Mouse (Mus musculus): ENCODE data around the gene Arrdc1. TPM values are rescaled to one million over a fixed set of nuclear protein-coding genes. Genes with fewer than 3 reads are reported as not detected.
"Not testable (repeated sequence)": the region's sequence is repeated elsewhere in the genome, so short reads cannot be mapped to it uniquely, and the experiment has no call there.

Arrdc1 gene
- polyA plus RNA-seq, 1 experiment from 2014 or later = 16.1 TPM

DNA sequence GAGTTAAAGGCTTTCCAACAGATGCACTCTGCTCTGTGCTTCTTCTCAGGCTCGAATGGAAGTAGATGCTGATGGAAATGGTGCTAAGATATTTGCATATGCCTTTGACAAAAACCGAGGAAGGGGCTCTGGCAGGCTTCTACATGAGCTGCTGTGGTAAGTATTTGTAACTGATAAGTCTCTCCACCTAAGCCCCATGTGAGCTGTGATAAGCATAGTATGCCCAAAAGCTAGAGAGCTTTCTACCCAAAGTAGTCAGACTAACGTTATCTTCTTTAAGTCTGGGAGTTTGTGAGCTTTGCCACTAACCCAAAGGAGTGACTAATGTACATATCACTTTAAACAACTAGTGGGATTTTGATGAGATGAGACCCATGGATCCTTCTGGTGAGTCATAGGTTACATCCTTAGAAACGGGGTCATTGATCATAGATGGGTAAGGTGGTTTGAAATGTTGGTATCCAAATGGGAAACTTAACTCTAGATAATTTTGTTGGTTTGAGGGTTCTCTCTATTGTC is 17.5 kb upstream of the Arrdc1 start:
- H3K9ac ChIP-seq (ENCODE audit: low read depth, low read length) = peak overlapping the region; percentile 22; the same call in 1 of the 2 replicates
- no peaks in the 10 kb centered on the region for H3K9me3 ChIP-seq (replicated peaks; ENCODE audit: control insufficient read depth, low read length)
- peaks cover 23% of the 10 kb centered on the region for H3K36me3 ChIP-seq (ENCODE audit: control insufficient read depth, insufficient read depth)
- WGBS (ENCODE audit: insufficient replicate concordance) = 29% methylated on average over 4 of the region's 4 CpGs
- H3K27me3 ChIP-seq (ENCODE audit: control insufficient read depth, insufficient read depth, low read depth, low read length) = no peaks in the 10 kb centered on the region
- H3K4me3 ChIP-seq (ENCODE audit: low read depth, low read length) = no peak overlapping the region; the same call in 1 of the 2 replicates
- peak overlapping the region; percentile 30 for H3K4me2 ChIP-seq (ENCODE audit: low read depth, low read length)
- no peak for ATAC-seq (ENCODE audit: low read depth)
- peaks cover 34% of the 10 kb centered on the region for H3K4me1 ChIP-seq (ENCODE audit: control insufficient read depth, low read depth, low read length)
- peak overlapping the region; percentile 74 for H3K27ac ChIP-seq (ENCODE audit: low read length)

DNA sequence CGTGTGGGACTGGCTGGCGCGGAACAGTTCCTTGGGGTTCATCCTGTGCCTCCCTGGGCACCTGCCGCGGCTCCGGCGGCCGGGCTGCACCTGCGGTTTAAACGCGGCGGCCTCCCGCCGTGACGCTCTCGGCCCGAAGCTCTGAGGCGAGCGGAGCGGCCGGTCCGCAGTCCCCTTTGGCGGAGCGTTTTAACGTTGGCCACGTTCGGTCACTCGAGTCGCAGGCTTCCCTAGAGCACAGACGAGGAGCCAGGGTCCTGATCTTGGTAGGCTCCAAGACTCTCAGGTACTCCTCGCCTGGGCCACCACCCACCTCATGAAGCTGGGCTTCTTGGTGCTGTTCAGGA is 15.1 kb upstream of the Arrdc1 start:
- ATAC-seq (ENCODE audit: low read depth) = no peak; the same call in 1 of the 2 replicates
- under 1% methylated on average over 31 of the region's 31 CpGs for WGBS (ENCODE audit: insufficient replicate concordance)
- Histone ChIP-seq H3K4me2 (ENCODE audit: low read depth, low read length) (peak overlapping the region; percentile 99), H3K9me3 (replicated peaks; ENCODE audit: control insufficient read depth, low read length) (no peaks in the 10 kb centered on the region), H3K4me1 (ENCODE audit: control insufficient read depth, low read depth, low read length) (peaks cover 34% of the 10 kb centered on the region), H3K27ac (ENCODE audit: low read length) (peak overlapping the region; percentile 79), H3K9ac (ENCODE audit: low read depth, low read length) (peak overlapping the region; percentile 89), H3K36me3 (ENCODE audit: control insufficient read depth, insufficient read depth) (peaks cover 18% of the 10 kb centered on the region), H3K4me3 (ENCODE audit: low read depth, low read length) (peak overlapping the region; percentile 91), H3K27me3 (ENCODE audit: control insufficient read depth, insufficient read depth, low read depth, low read length) (no peaks in the 10 kb centered on the region)

DNA sequence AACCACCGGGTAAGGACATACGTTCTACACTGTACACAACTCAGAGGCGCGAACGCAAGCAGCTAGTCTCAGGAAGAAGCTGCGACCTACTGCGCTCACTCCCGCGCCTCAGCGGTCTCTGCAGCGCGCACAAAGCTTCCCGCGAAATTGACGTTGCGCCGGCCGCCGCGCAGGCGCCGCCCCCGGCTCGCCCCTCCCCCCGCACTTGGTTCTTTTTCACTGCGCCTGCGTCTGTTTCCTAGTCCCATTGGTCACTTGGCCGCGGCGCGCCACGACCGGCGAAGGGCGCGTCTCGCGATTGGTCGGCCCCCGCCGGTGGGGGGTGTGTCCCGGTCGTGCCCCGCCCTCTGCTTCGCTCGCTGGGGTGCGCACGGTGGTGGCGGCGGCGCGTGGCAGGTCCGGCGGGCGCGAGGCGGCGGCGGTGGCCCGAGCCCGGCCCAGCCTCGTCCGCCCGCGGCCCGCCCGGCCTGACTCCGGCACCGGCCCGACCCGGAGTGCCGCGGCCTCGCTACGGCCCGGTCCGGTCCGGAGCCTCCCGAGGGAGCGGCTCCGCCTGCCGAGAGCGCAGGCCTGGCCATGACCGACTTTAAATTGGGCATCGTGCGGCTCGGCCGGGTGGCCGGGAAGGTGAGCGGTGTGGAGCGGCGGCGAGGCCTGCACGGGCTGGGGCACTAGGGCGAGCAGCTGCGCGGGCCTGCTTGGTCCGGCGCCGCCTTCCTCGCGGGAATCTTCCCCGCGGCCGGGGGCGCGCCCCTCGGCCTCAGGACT is 14.6 kb upstream of the Arrdc1 start, which contains the start of gene Zmynd19:
Gene Zmynd19 (plus strand): TSS at position 372 of the 768 bp plus-strand sequence.
- under 1% methylated on average over 95 of the region's 108 CpGs for WGBS (ENCODE audit: insufficient replicate concordance)

DNA sequence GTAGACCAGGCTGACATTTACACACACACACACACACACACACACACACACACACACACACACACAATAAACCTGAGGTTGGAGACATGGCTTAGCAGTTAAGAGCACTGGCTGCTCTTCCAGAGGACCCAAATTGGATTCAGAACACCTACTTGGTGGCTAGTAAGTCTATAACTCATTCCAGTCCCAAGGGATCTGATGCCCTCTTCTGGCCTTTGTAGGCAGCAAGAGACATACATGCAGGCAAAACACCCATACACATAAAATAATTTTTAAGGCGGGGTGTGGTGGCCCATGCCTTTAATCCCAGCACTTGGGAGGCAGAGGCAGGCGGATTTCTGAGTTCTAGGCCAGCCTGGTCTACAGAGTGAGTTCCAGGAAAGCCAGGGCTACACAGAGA is 9.3 kb upstream of the Arrdc1 start:
- H3K27ac ChIP-seq (ENCODE audit: low read length); H3K4me3 ChIP-seq (ENCODE audit: low read depth, low read length); H3K36me3 ChIP-seq (ENCODE audit: control insufficient read depth, insufficient read depth); H3K4me1 ChIP-seq (ENCODE audit: control insufficient read depth, low read depth, low read length); H3K9ac ChIP-seq (ENCODE audit: low read depth, low read length); H3K4me2 ChIP-seq (ENCODE audit: low read depth, low read length); H3K9me3 ChIP-seq (replicated peaks; ENCODE audit: control insufficient read depth, low read length); H3K27me3 ChIP-seq (ENCODE audit: control insufficient read depth, insufficient read depth, low read depth, low read length); ATAC-seq (ENCODE audit: low read depth): not testable (repeated sequence)
- WGBS (ENCODE audit: insufficient replicate concordance) = 23% methylated on average over 2 of the region's 2 CpGs

More for the DNA sequence above, 14.6 kb upstream of the Arrdc1 start, which contains the start of gene Zmynd19:
- Histone ChIP-seq H3K36me3 (ENCODE audit: control insufficient read depth, insufficient read depth) (peaks cover 13% of the 10 kb centered on the region), H3K27me3 (ENCODE audit: control insufficient read depth, insufficient read depth, low read depth, low read length) (no peaks in the 10 kb centered on the region), H3K9me3 (replicated peaks; ENCODE audit: control insufficient read depth, low read length) (no peaks in the 10 kb centered on the region), H3K4me1 (ENCODE audit: control insufficient read depth, low read depth, low read length) (peaks cover 34% of the 10 kb centered on the region), H3K27ac (ENCODE audit: low read length) (peak within 1 kb of the TSS; percentile 79), H3K4me3 (ENCODE audit: low read depth, low read length) (peak within 1 kb of the TSS; percentile 91), H3K4me2 (ENCODE audit: low read depth, low read length) (peak within 1 kb of the TSS; percentile 99), H3K9ac (ENCODE audit: low read depth, low read length) (peak within 1 kb of the TSS; percentile 89)
- peak; percentile 99 for ATAC-seq (ENCODE audit: low read depth)

DNA sequence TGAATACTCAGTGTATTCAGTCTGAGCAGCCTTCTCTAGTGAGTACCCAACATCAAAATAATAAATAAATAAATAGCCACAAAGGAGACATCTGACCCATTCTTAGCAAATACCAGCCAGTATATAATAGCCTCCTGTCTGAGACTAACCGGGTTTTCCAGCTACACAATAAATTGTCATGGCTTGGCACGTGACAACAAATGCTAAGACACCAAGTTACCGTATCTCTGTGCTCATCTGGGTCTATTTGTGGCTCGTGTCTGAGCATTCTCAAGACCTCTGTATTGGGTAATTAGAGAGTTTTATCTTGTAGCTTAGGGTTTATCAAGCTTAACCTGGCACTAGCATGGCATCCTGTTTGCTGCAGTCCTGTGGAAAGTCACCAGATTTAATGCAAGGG is 7.0 kb upstream of the Arrdc1 start:
- no peak overlapping the region for H3K4me2 ChIP-seq (ENCODE audit: low read depth, low read length)

DNA sequence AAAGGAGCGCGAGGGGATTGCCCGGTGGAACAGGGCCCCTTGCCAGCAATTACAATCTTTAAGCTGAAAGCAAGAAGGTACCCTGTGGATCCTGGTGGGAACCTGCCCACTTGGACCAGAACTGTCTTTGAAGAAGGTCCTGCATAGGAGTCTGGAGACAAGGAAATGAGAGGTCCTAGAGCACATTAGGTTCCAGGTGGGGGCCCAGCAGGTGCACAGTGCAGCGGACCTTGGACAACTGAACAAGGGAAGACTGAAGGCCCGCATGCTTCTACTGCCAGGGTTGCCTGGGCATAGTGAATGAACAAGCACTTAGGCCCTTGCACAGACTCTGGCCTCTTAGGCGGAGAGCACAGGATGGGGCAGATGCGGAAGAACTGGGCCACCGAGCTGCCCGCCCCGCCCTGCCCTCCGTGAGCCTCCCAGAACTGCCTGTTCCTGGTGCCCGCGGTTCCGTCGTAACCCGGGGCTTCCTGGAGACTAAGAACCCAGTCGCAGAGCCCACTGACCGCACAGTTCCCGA is 550 bp downstream of the Arrdc1 start:
- WGBS (ENCODE audit: insufficient replicate concordance) = 4% methylated on average over 19 of the region's 19 CpGs
- Histone ChIP-seq H3K4me2 (ENCODE audit: low read depth, low read length) (peak overlapping the region; percentile 98), H3K9me3 (replicated peaks; ENCODE audit: control insufficient read depth, low read length) (no peaks in the 10 kb centered on the region), H3K27ac (ENCODE audit: low read length) (peak overlapping the region; percentile 89), H3K36me3 (ENCODE audit: control insufficient read depth, insufficient read depth) (no peaks in the 10 kb centered on the region), H3K9ac (ENCODE audit: low read depth, low read length) (peak overlapping the region; percentile 86), H3K27me3 (ENCODE audit: control insufficient read depth, insufficient read depth, low read depth, low read length) (peaks cover 2% of the 10 kb centered on the region), H3K4me3 (ENCODE audit: low read depth, low read length) (peak overlapping the region; percentile 82), H3K4me1 (ENCODE audit: control insufficient read depth, low read depth, low read length) (peaks cover 17% of the 10 kb centered on the region)
- peak; percentile 63 for ATAC-seq (ENCODE audit: low read depth)

More for the DNA sequence above, 7.0 kb upstream of the Arrdc1 start:
- Histone ChIP-seq H3K36me3 (ENCODE audit: control insufficient read depth, insufficient read depth) (no peaks in the 10 kb centered on the region), H3K27me3 (ENCODE audit: control insufficient read depth, insufficient read depth, low read depth, low read length) (peaks cover 2% of the 10 kb centered on the region), H3K9ac (ENCODE audit: low read depth, low read length) (no peak overlapping the region), H3K27ac (ENCODE audit: low read length) (no peak overlapping the region), H3K4me1 (ENCODE audit: control insufficient read depth, low read depth, low read length) (no peaks in the 10 kb centered on the region), H3K9me3 (replicated peaks; ENCODE audit: control insufficient read depth, low read length) (no peaks in the 10 kb centered on the region), H3K4me3 (ENCODE audit: low read depth, low read length) (no peak overlapping the region)
- 34% methylated on average over 4 of the region's 4 CpGs for WGBS (ENCODE audit: insufficient replicate concordance)
- ATAC-seq (ENCODE audit: low read depth) = no peak

DNA sequence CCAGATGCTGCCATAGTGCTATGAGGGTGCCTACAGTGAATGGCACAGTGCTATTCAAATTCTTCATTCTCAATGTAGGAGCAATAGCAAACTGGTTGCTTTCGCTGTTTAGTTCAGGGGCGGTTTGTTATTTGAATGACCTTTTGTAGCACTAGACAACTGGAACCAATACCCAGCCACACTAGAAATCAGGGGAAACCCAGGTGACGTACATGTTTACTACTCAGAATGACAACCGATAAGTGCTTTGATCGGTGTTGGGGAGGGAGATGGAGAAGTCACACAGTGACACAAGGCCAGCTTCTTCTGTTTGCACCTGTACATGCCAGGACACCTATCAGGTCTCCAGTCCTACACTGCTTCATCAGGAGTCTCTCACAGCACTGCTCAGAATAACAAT is 5.5 kb downstream of the Arrdc1 start:
- Histone ChIP-seq H3K4me2 (ENCODE audit: low read depth, low read length) (no peak overlapping the region), H3K4me1 (ENCODE audit: control insufficient read depth, low read depth, low read length) (peaks cover 6% of the 10 kb centered on the region), H3K9me3 (replicated peaks; ENCODE audit: control insufficient read depth, low read length) (no peaks in the 10 kb centered on the region), H3K27me3 (ENCODE audit: control insufficient read depth, insufficient read depth, low read depth, low read length) (no peaks in the 10 kb centered on the region), H3K9ac (ENCODE audit: low read depth, low read length) (no peak overlapping the region), H3K36me3 (ENCODE audit: control insufficient read depth, insufficient read depth) (no peaks in the 10 kb centered on the region), H3K4me3 (ENCODE audit: low read depth, low read length) (no peak overlapping the region), H3K27ac (ENCODE audit: low read length) (no peak overlapping the region)
- WGBS (ENCODE audit: insufficient replicate concordance) = 84% methylated on average over 5 of the region's 5 CpGs
- no peak for ATAC-seq (ENCODE audit: low read depth)

DNA sequence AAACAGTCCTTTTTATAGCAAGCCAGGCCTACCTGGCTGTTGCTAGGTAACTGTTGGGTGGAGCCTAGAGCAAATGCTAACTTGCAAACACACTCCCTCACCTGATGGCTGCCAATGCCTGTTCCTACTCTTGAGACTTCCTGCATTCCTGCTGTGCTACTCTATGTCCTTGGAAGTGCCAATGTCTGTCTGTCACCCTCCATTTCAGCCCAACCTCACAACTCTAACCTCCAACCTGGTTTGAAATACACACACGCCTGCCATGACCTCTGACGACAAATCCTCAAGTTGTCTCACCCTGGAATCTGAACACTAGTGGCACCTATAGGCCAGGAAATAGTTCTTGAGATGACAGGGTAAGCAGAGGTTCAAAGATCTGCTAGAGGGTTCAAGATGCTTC is 5.9 kb downstream of the Arrdc1 start:
- Histone ChIP-seq H3K27ac (ENCODE audit: low read length) (no peak overlapping the region), H3K4me3 (ENCODE audit: low read depth, low read length) (no peak overlapping the region), H3K4me2 (ENCODE audit: low read depth, low read length) (no peak overlapping the region), H3K9ac (ENCODE audit: low read depth, low read length) (no peak overlapping the region), H3K4me1 (ENCODE audit: control insufficient read depth, low read depth, low read length) (peaks cover 2% of the 10 kb centered on the region), H3K9me3 (replicated peaks; ENCODE audit: control insufficient read depth, low read length) (no peaks in the 10 kb centered on the region), H3K36me3 (ENCODE audit: control insufficient read depth, insufficient read depth) (no peaks in the 10 kb centered on the region), H3K27me3 (ENCODE audit: control insufficient read depth, insufficient read depth, low read depth, low read length) (no peaks in the 10 kb centered on the region)
- 52% methylated on average over 2 of the region's 2 CpGs for WGBS (ENCODE audit: insufficient replicate concordance)
- no peak for ATAC-seq (ENCODE audit: low read depth)

All from liver, embryonic 16.5 days (tissue).